In genomic region chr1:135167435-135167834, GRCm38 (mm10) we compare ENCODE assay signal across 14 mouse cellular contexts. TPM values are rescaled to one million over a fixed set of nuclear protein-coding genes. Genes with fewer than 3 reads are reported as not detected.
DNase-seq lines count a peak whose midpoint lies in the region; ATAC-seq and TF ChIP-seq lines count a peak whose summit lies in the region.
"Had no signal": no experiment of that assay in that cellular context is flagged by ENCODE, and none has a peak within 500 bp of the region (broad histone marks: within the 10 kb centered on the region; RNA-seq: fewer than 3 reads in every experiment).

Gpr37l1 (minus strand) TSS chr1:135167681.

- no peaks in the 10 kb centered on the region for H3K36me3 ChIP-seq in lung, embryonic 14.5 days (ENCODE audit: insufficient read depth)
- H3K36me3 ChIP-seq: G1E; liver, embryonic 13.5 days had no signal

- no peak for ATAC-seq in lung, embryonic 14.5 days (ENCODE audit: insufficient read depth)
- ATAC-seq in monocyte, adult 5-6 weeks (replicated peaks; ENCODE audit: insufficient number of reproducible peaks, low FRiP score, low TSS enrichment, poor library complexity, severe bottlenecking), result no peak
- ATAC-seq: forebrain, embryonic 14.5 days; inflammation-experienced regulatory T-cells, adult 6 months had no signal

- no peak within 1 kb of the TSS for H3K9ac ChIP-seq in lung, embryonic 14.5 days
- H3K9ac ChIP-seq: liver, embryonic 13.5 days had no signal

- H3K9me3 ChIP-seq in lung, embryonic 14.5 days (ENCODE audit: low read depth, low read length), result no peaks in the 10 kb centered on the region
- H3K9me3 ChIP-seq: G1E; liver, embryonic 13.5 days had no signal

- WGBS in lung, embryonic 14.5 days, result 64% methylated on average over 11 of the region's 11 CpGs

- no peak within 1 kb of the TSS for H3K4me3 ChIP-seq in lung, embryonic 14.5 days (ENCODE audit: low read depth, low read length)
- H3K4me3 ChIP-seq: liver, embryonic 13.5 days had no signal

- TF ChIP-seq CTCF in lung, embryonic 14.5 days (IDR thresholded peaks at IDR 0.05; ENCODE audit: low read depth), result 0 out of 2 replicates have a peak, but pooled peaks have one; percentile 20

- H3K4me2 ChIP-seq in lung, embryonic 14.5 days, result no peak within 1 kb of the TSS
- H3K4me2 ChIP-seq: heart, embryonic 11.5 days; liver, embryonic 13.5 days had no signal

- peak in 1 of 2 experiments; percentile 58 for DNase-seq in frontal cortex, adult 2 months (ENCODE audit: extremely low spot score in 1 of 2, low spot score in 1 of 2)
- no peak for DNase-seq in frontal cortex, postnatal 25 days (ENCODE audit: low spot score in 2 of 2)
- DNase-seq in lung, embryonic 14.5 days, result no peak
- DNase-seq in lung, postnatal 4 days, result no peak
- peak; percentile 62 to 72 for DNase-seq in cerebellum, postnatal 14 days
- peak; percentile 69 for DNase-seq in left cerebral cortex, postnatal 4 days
- no peak for DNase-seq in thymus, adult 18-20 months
- DNase-seq: adrenal gland, postnatal 10 days; liver, embryonic 13.5 days had no signal

- H3K4me1 ChIP-seq in lung, embryonic 14.5 days (ENCODE audit: insufficient read depth), result no peaks in the 10 kb centered on the region

- H3K27me3 ChIP-seq in lung, embryonic 14.5 days (ENCODE audit: insufficient read depth, low read length), result no peaks in the 10 kb centered on the region

- H3K27ac ChIP-seq in lung, embryonic 14.5 days (ENCODE audit: low read depth), result no peak within 1 kb of the TSS
- H3K27ac ChIP-seq: liver, embryonic 13.5 days had no signal

- intact Hi-C loops in left cerebral cortex, postnatal 4 days (cut with DNase I), result no loop called here

RNA-seq across cellular contexts. Expression of gene Gpr37l1, which starts in this region (rescaled TPM):
- polyA plus RNA-seq in frontal cortex, adult 2 months (2012; rRNA removed), result 265 and 291 TPM in 2 replicates
- polyA plus RNA-seq in lung, embryonic 14.5 days (2014; fragmentation: Nextera tagmentation; extraction: Ambion mirVana), result not detected in 2 replicates
- 10 to 100 TPM; 15.8 to 18.8 TPM for total RNA-seq in left cerebral cortex, postnatal 4 days (2021)
- not detected in 3 replicates for total RNA-seq in monocyte, adult 5-6 weeks (2017)
- polyA plus RNA-seq: G1E; heart, embryonic 11.5 days; inflammation-experienced regulatory T-cells, adult 6 months; liver, embryonic 13.5 days had no signal

Comparison
In these comparisons a context has a peak if more than half of its experiments do, and no peak if none do; other contexts are left out.
1. RNA of gene Gpr37l1 (total RNA-seq): 15.8 to 18.8 TPM in left cerebral cortex, postnatal 4 days; not detected in monocyte, adult 5-6 weeks; every median in the first group is over 10 times any median in the second.
2. RNA of gene Gpr37l1 (polyA plus RNA-seq): 265 to 291 TPM in frontal cortex, adult 2 months; not detected in lung, embryonic 14.5 days; every median in the first group is over 100 times any median in the second.
3. DNase-seq: peak in cerebellum, postnatal 14 days (2 of 2) and left cerebral cortex, postnatal 4 days (single experiment); none in frontal cortex, postnatal 25 days (0 of 2), lung, embryonic 14.5 days (single experiment), lung, postnatal 4 days (0 of 2) and thymus, adult 18-20 months (0 of 2).